Mouse (Mus musculus) left cerebral cortex, adult 2 months (tissue): ENCODE measurements around the gene Ush2a. TPM values are rescaled to one million over a fixed set of nuclear protein-coding genes. Genes with fewer than 3 reads are reported as not detected.
A peak's percentile ranks its signal among the peaks of the same experiment; 100 is the strongest.

Experiments used
- DNase-seq, 2 experiments: peaks; one replicate each; pipeline ENCODE4 v3.0.0; 2021 to 2022; ENCODE audit warnings: low spot score in 2 of 2, mixed read lengths in 1 of 2; ENCODE audit errors: extremely low spot score in 1 of 2
- H3K27ac ChIP-seq: fragments of 200-600 bp; 2 replicates; pipeline ENCODE4 v1.8.1; 2022
- H3K4me3 ChIP-seq: fragments of 200-600 bp; 2 replicates; pipeline ENCODE4 v1.8.1; 2022
- CTCF ChIP-seq: fragments of 200-600 bp; IDR thresholded peaks from 2 replicates; pipeline ENCODE4 v1.8.1; 2022; ENCODE audit warnings: antibody characterized with exemption, mild to moderate bottlenecking, moderate library complexity
- intact Hi-C: fragments of 180-260 bp; cut with DNase I; formaldehyde crosslinking; loops from one replicate; pipeline ENCODE4 v1.15.1; 2025
- long read RNA-seq, 2 experiments: library from polyadenylated mRNA; stranded (forward); transcript quantifications; one replicate each; pipeline ENCODE4 v2.0.0; 2021; ENCODE audit warnings: borderline mapping rate in 2 of 2
- total RNA-seq, 2 experiments: library from RNA; stranded (reverse); gene quantifications; 2 replicates each; pipeline ENCODE4 v1.2.3; 2021

Gene Ush2a
- total RNA-seq = under 1 TPM; 0.05 to 0.37 TPM
- long read RNA-seq, experiment 1 = 0 reads
- long read RNA-seq, experiment 2 = 0 reads

- Histone ChIP-seq H3K27ac (no peak within 1 kb of the TSS), H3K4me3 (no peak within 1 kb of the TSS)
- no peak for DNase-seq
- TF ChIP-seq CTCF = no peak
- intact Hi-C loops = no loop called here
These were observed at the start of gene Ush2a for GRCm38 (mm10) chr1:188261903-188262682. Ush2a (plus strand) TSS chr1:188262023.

GRCm38 (mm10) chr1:188214885-188215611 lies 46.8 kb upstream of the Ush2a start:
- Histone ChIP-seq H3K27ac (no peak overlapping the region), H3K4me3 (no peak overlapping the region)
- intact Hi-C loops = no loop called here
- no peak for DNase-seq
- no peak for TF ChIP-seq CTCF

- intact Hi-C loops = no loop called here
- no peak for TF ChIP-seq CTCF
- Histone ChIP-seq H3K27ac (no peak overlapping the region), H3K4me3 (no peak overlapping the region)
- peak in 1 of 2 experiments; percentile 18 for DNase-seq
These were observed 40.5 kb upstream of the Ush2a start for GRCm38 (mm10) chr1:188221226-188221792.

GRCm38 (mm10) chr1:188233036-188233724 lies 28.6 kb upstream of the Ush2a start:
- H3K4me3 ChIP-seq = no peak overlapping the region
- H3K27ac ChIP-seq = no peak overlapping the region
- intact Hi-C loops = no loop called here
- TF ChIP-seq CTCF = no peak
- no peak for DNase-seq

GRCm38 (mm10) chr1:188238636-188239035 lies 23.2 kb upstream of the Ush2a start:
- no peak overlapping the region for H3K27ac ChIP-seq
- intact Hi-C loops = no loop called here
- no peak for TF ChIP-seq CTCF
- no peak for DNase-seq
- no peak overlapping the region for H3K4me3 ChIP-seq

GRCm38 (mm10) chr1:188241766-188242165 lies 20.1 kb upstream of the Ush2a start:
- Histone ChIP-seq H3K4me3 (no peak overlapping the region), H3K27ac (no peak overlapping the region)
- TF ChIP-seq CTCF = no peak
- DNase-seq = no peak
- intact Hi-C loops = no loop called here

- no peak overlapping the region for H3K4me3 ChIP-seq
- H3K27ac ChIP-seq = no peak overlapping the region
- intact Hi-C loops = no loop called here
- peak; percentile 17 to 18 for DNase-seq
- no peak for TF ChIP-seq CTCF
These were observed 4.3 kb upstream of the Ush2a start for GRCm38 (mm10) chr1:188257500-188257899.

GRCm38 (mm10) chr1:188260259-188261107 lies 1.3 kb upstream of the Ush2a start:
- Histone ChIP-seq H3K27ac (no peak overlapping the region), H3K4me3 (no peak overlapping the region)
- intact Hi-C loops = no loop called here
- TF ChIP-seq CTCF = no peak
- DNase-seq = no peak

GRCm38 (mm10) chr1:188267127-188267722 lies 5.4 kb downstream of the Ush2a start:
- no peak for DNase-seq
- H3K4me3 ChIP-seq = no peak overlapping the region
- TF ChIP-seq CTCF = no peak
- intact Hi-C loops = no loop called here
- no peak overlapping the region for H3K27ac ChIP-seq

- intact Hi-C loops = no loop called here
- no peak for DNase-seq
- TF ChIP-seq CTCF = no peak
- Histone ChIP-seq H3K4me3 (no peak overlapping the region), H3K27ac (no peak overlapping the region)
These were observed 7.2 kb downstream of the Ush2a start for GRCm38 (mm10) chr1:188269071-188269470.

- no peak for DNase-seq
- intact Hi-C loops = no loop called here
- H3K4me3 ChIP-seq = no peak overlapping the region
- no peak for TF ChIP-seq CTCF
- H3K27ac ChIP-seq = no peak overlapping the region
These were observed 51.5 kb downstream of the Ush2a start for GRCm38 (mm10) chr1:188313303-188313702.
